Mouse (Mus musculus): Measurements from ENCODE around the gene Gria2.

Gria2 gene

DNA sequence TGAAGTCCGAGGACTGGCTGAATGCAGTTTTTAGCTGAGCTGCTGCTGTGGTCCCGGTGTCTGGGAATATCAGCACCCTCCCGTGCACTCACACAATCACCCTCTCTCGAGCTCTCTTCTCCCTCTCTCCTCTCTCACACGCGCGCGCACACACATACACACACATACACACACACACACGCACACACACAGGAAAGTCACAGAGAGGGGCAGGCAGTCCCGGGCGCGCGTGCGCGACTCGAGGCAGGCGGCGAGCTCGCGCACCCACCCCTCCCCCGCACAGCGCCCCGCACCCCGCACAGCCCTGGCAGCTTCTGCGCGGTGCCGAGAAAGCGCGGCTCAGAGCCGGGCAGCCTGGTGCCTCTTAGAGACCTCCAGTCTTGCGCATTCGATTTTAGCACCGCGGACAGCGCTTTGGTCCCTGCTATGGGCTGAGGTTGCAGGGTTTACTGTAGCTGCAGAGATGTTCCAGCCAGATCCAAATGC lies at the start of gene Gria2:
TSS of gene Gria2 (minus strand) at position 240 of the 486 bp plus-strand sequence.
- DNase-seq: peak; percentile 93

DNA sequence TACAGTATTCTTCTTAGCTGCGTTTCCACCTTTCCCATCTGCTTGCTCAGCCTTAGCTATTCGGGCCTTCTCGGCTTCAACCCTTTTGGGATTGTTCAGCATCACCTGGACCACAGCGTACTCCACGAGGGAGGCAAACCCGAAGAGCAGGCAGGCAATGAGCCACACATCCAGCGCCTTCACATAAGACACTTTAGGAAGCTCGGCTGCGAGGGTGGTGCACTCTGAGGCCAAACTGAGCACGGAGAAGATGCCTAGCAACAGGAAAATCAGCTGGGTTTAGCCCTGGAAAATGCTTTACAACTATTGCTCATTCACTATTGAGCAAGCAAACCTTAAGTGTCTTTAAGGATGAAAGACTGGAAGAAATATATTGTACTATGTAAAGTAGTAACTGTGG lies 48.3 kb upstream of the Gria2 start:
- DNase-seq: no peak

GRCm38 (mm10) chr3:80845634-80846033 lies 43.0 kb upstream of the Gria2 start:
- DNase-seq: no peak

DNA sequence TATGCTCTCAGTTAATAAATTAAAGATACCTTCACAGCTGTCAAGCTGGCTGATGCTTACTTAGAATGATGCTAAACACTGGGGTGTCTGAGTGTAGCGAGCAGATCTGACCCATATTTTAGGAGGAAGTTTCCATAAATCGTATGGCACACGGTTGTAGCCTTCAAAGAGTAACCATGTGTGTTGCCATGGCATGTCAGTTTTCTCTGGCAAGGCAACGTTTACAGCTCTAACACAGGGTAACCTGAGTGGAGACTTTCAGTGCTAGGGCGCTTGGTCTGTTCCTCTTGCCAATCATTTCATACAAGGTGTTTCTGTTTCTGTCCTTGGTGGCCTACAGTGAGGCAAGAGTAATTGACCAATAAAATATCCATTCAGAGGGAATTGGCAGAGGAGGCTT lies 37.2 kb upstream of the Gria2 start:
- DNase-seq: no peak

DNA sequence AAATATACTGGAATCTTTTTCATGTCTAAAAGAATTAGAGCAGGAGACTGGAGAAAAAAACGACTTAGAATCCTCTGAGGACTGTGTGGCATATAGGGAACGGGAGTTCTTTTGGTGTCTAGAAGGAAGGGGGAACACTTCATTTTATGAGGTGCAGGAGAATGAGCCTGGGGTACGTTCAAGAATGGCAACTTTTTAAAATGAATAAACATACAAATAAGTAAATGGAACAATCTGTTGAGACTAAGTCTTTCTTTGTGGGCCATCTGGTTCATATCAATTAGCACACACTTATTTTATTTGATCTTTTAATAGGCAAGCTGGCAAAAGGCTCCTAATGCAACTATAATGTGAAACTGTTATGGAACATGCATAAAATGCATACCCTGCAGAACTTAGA lies 34.9 kb upstream of the Gria2 start:
- no peak for DNase-seq

GRCm38 (mm10) chr3:80823975-80824374 lies 21.3 kb upstream of the Gria2 start:
- DNase-seq: no peak

- DNase-seq: no peak
These were observed 16.0 kb upstream of the Gria2 start for GRCm38 (mm10) chr3:80818619-80819018.

DNA sequence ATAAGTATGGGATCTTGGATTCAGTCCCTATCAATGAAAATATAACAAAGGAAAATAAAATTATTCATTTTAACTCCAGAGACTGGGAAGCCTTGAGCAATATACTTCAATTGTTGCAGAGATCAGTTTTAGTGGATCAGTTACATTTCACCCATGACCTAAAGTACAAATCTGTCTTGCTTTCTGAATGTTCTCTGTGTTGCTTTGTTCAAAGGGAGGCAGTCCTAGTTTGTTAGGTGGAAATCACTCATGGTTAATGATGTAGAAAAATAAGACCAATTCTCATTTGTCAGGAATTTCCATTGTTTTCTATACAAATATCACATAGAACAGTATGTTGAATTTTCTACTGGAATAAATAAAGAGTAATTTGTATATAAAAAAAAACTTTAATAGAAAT lies 11.1 kb upstream of the Gria2 start:
- DNase-seq: no peak

DNA sequence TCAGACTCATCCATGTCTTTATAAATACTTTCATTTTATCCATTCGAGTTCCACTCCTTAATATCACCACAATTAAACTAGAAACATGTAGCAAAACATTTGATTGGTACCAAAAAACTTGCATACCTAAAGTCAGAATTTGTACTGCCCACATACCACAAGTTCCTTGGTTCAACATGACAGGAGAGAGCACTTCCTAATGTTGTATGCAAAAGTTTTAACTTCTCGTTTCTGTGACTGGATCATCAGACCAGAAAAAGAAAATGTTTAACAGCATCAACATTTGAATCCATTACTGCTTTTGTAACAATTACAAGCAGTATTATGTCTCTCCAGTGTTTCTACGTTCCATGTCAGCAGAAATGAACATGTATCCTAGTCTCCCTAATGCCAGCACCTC lies 9.6 kb upstream of the Gria2 start:
- no peak for DNase-seq

GRCm38 (mm10) chr3:80805327-80805726 lies 2.7 kb upstream of the Gria2 start:
- no peak for DNase-seq

- DNase-seq: peak; percentile 35
These were observed 1.2 kb upstream of the Gria2 start for GRCm38 (mm10) chr3:80803811-80804210.

DNA sequence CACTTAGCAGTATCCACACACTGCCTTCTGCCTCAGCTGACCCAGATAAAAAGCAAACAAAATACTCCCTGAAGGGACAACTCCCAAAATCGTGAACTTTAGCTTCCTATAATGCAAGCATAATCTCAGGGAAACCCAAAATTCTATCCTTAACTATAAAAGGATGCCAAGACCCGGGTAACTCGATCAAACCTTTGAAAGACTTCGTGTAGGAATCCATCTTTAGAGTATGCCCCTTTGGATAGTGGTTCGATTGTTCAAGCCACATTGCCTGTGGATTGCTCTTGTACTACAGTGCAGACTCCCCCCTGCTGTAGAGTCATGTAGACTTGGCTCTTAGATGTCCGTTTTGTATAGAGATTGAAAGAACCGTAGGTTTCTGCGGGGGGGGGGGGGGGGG lies 576 bp upstream of the Gria2 start:
- DNase-seq: peak; percentile 33

DNA sequence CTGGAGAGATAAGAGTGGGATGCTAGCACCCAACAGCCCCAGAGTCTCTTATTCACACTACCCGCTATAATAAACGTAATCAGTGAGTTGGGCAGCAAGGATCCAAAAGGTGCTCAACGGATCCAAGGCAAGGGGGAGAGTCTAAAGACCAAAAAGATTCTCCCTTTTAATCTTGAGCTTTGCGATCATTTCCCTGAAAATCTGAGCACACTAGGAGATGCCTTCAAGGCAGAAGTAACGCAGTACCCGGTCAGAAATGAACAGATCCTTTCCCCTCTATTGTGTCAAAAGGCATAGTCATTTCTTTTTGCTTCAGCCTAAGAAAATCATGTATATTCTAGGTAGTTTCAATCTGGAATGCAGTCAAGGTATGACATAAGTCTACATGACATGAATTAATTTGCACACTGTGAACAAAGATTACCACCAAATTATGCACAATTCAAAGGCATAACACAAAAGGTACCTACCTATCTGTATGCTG lies 766 bp downstream of the Gria2 start:
- no peak for DNase-seq

DNA sequence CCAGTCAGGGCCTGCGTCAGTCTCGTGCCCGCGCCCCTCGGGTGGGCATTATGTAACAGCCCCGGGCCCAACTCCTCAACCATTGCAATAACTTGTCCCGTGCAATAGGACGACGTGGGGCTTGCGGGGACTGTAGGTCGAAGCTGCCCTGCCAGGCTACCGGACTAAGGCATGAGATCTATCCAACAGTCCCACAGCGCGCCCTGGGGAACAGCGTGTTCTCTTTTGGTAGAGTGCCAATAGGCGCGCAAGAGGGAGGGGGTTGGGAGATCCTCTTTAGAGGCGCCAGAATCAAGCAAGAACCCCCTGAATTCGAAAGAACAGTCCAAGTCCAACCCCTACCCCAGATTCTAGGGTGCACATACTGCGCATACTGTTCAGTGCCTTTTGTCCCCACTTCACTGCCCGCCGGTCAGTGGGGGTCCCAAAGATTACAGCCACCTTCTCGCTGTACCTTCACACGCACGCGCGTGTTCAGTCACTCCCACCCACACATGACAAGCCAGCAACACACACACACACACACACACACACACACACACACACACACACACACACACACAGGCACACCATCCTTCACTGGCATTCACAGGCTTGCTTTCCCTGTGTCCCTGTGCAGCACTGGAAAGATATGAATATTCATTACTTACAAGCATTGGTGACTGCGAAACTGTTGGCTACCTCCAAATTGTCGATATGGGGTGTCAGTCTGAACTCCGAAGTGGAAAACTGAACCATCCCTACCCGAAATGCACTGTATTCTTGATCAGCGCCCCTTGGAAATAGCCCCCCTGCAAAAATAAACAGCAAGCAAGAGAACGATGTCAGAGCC lies 1.4 kb downstream of the Gria2 start:
- DNase-seq: peak; percentile 87

DNA sequence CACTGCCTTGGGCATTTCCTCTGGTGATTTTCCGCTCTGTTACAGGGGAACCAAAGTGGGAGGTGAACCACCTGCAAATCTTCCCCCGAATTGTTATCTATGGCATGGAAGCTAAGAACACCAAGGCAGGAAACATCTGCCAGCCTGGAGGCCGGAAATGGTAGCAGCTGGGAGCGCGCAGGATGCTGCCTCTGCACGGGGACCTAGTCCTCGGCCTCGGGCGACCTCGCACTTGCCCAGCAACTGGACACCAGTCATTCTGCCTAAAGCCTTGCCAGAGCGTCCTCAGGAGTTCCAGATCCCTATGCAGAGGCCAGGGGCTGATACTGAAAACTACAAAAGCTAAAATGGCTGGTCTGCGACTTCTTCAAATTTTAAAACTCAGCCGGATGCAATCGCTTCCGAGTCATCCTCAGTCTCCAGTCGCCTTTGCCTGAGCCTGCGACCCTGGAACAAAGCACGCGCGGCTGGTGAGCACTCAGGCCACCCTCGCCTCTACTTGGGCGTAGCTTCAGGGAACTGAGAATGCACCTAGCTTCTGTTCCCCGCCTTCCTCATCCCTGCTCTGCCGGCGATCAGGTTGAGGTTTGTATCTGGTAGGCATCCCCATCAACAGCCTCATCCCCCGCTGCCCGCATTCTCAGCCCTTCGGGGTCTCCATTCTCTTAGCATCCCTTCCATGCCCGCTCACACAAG lies 2.2 kb downstream of the Gria2 start:
- DNase-seq: peak; percentile 68

DNA sequence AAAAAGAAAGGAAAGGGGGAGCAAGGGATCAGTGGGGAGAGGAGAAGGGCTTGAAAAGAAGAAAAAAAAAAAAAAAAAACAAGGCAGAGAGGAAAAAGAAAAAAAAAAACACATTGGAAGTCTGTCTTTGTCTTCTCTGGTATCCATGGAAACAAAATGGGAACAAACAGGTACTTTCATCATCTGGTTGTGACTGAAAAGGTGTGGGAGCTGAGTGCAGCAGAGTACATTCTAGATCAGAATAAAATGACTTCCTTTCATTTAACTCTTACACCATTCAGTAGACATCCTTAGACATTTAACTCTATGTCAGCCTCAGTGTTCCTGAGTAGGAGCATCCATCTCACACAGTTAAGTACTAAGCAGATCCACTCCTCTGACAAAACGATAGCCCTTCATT lies 4.7 kb downstream of the Gria2 start:
- no peak for DNase-seq

- DNase-seq: no peak
These were observed 5.9 kb downstream of the Gria2 start for GRCm38 (mm10) chr3:80796764-80797163.

- no peak for DNase-seq
These were observed 7.4 kb downstream of the Gria2 start for GRCm38 (mm10) chr3:80795284-80795683.

DNA sequence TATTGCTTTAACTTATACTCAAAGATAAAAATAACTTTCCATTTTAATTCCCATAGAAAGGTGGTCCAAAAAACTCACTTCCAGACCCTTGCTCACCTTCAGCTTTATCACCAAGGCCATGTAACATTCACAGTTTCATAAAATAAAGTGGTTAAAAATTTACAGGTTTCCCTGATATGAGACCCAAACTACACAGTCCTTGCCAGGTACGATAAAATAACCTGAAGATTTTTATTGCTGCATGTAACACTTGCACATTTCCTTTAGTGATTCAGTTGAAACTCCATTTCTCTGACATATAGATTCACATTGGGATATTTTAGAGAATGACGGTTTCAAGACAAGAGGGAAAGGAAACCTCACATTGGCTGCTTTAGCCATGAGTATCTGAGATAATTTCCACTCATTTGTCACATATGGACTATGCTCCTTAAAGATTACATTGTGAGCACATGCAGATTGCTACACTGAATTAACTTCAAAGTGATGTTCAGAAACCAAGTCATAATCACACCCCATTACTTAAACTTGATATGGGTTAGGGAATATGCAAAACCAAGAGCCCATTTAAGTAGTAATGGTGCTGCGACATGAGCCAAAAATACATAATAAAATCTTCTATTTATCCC lies 15.4 kb downstream of the Gria2 start:
- no peak for DNase-seq

GRCm38 (mm10) chr3:80781144-80781530 lies 21.5 kb downstream of the Gria2 start:
- DNase-seq: no peak

- no peak for DNase-seq
These were observed 22.1 kb downstream of the Gria2 start for GRCm38 (mm10) chr3:80780383-80781143.

GRCm38 (mm10) chr3:80776628-80777027 lies 26.0 kb downstream of the Gria2 start:
- DNase-seq: no peak

GRCm38 (mm10) chr3:80775971-80776370 lies 26.7 kb downstream of the Gria2 start:
- no peak for DNase-seq
